Mouse (Mus musculus) bone marrow, adult 2 months (tissue): ENCODE data around the gene Cntn6. TPM values are rescaled to one million over a fixed set of nuclear protein-coding genes. Genes with fewer than 3 reads are reported as not detected.

ENCODE experiments used
- H3K27ac ChIP-seq: fragments of 200-500 bp; 2 replicates; pipeline ENCODE4 v1.5.1; 2012; ENCODE audit warnings: low read depth, mild to moderate bottlenecking, control low read depth, inconsistent platforms, low read length; ENCODE audit not compliant: control insufficient read depth, poor library complexity, insufficient read depth
- H3K4me1 ChIP-seq: fragments of 200-500 bp; 2 replicates; pipeline ENCODE4 v1.6.1; 2011; ENCODE audit warnings: low read length; ENCODE audit not compliant: control insufficient read depth, insufficient read depth
- H3K4me3 ChIP-seq: fragments of 200-500 bp; replicated peaks from 2 replicates; pipeline ENCODE3; 2011; ENCODE audit warnings: mild to moderate bottlenecking, low read depth, low read length, control low read depth; ENCODE audit not compliant: control insufficient read depth
- CTCF ChIP-seq: fragments of 200-500 bp; IDR thresholded peaks from 2 replicates; pipeline ENCODE4 v1.5.1; 2011; ENCODE audit warnings: low read length, control low read depth; ENCODE audit not compliant: control insufficient read depth, insufficient read depth
- POLR2A ChIP-seq: fragments of 200-500 bp; IDR thresholded peaks from 2 replicates; pipeline ENCODE4 v1.6.1; 2011; ENCODE audit warnings: low read depth, mild to moderate bottlenecking, control low read depth, low read length, borderline replicate concordance; ENCODE audit not compliant: control insufficient read depth
- WGBS: fragments of 180-500 bp; shearing (Covaris S2); methylation state at CpG from one replicate; pipeline ENCODE4 v1.1.7; 2018; 5-methylcytosine and 5-hydroxymethylcytosine counted together
- polyA plus RNA-seq: library from polyadenylated mRNA; stranded (reverse); fragments of >200 nt; gene quantifications from 2 replicates; pipeline ENCODE4 v1.2.4, GENCODE M21; 2011; ENCODE audit warnings: low replicate concordance; ENCODE audit not compliant: missing spikeins, insufficient read depth, insufficient read length

Cntn6 gene
- polyA plus RNA-seq, 1 experiment: not detected

DNA sequence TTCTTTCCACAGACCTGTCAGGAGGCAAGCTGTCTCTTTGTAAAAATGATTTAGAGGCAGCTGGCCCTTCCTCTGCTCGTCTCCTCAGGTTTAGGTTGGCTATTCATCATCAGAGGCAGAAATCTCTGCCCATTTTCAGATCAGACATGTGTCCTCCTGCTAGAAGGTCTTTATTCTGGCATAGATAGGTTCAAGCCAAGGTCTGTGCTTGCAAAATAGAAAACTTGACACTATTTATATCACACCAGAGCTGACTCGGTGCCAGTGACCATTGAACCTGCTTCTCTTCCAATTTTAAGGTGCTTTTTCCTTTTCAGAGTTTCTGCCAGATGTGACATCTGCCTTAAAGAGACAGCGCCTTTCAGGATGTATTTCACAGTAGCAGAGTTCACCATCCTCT, 95.4 kb downstream of the Cntn6 start:
- Histone ChIP-seq H3K4me3 (no peak overlapping the region), H3K4me1 (no peaks in the 10 kb centered on the region), H3K27ac (no peak overlapping the region)
- WGBS: 55% methylated on average over 3 of the region's 3 CpGs
- TF ChIP-seq CTCF (no peak), POLR2A (no peak)

GRCm38 (mm10) chr6:104600838-104601397, 108.3 kb downstream of the Cntn6 start:
- Histone ChIP-seq H3K27ac (no peak overlapping the region), H3K4me1 (no peaks in the 10 kb centered on the region), H3K4me3 (no peak overlapping the region)
- no peak for TF ChIP-seq CTCF
- TF ChIP-seq POLR2A: no peak
- 67% methylated on average over 2 of the region's 2 CpGs for WGBS

- no peak overlapping the region for H3K27ac ChIP-seq
- TF ChIP-seq POLR2A: no peak
- no peak for TF ChIP-seq CTCF
- no peak overlapping the region for H3K4me3 ChIP-seq
Observed at GRCm38 (mm10) chr6:104602894-104603293, 110.3 kb downstream of the Cntn6 start.

GRCm38 (mm10) chr6:104603371-104603770, 110.8 kb downstream of the Cntn6 start:
- Histone ChIP-seq H3K4me1 (no peaks in the 10 kb centered on the region), H3K27ac (no peak overlapping the region), H3K4me3 (no peak overlapping the region)
- 83% methylated on average over 4 of the region's 4 CpGs for WGBS
- TF ChIP-seq POLR2A (no peak), CTCF (no peak)

More at GRCm38 (mm10) chr6:104602894-104603293, 110.3 kb downstream of the Cntn6 start:
- no peaks in the 10 kb centered on the region for H3K4me1 ChIP-seq

- no peaks in the 10 kb centered on the region for H3K4me1 ChIP-seq
- TF ChIP-seq POLR2A (no peak), CTCF (no peak)
- no peak overlapping the region for H3K4me3 ChIP-seq
- no peak overlapping the region for H3K27ac ChIP-seq
- WGBS: 50% methylated on average over 3 of the region's 3 CpGs
Observed at GRCm38 (mm10) chr6:104605214-104605613, 112.6 kb downstream of the Cntn6 start.

GRCm38 (mm10) chr6:104653518-104653917, 160.9 kb downstream of the Cntn6 start:
- H3K4me3 ChIP-seq: no peak overlapping the region
- 76% methylated on average over 3 of the region's 3 CpGs for WGBS
- H3K4me1 ChIP-seq: no peaks in the 10 kb centered on the region
- no peak for TF ChIP-seq POLR2A
- TF ChIP-seq CTCF: no peak
- no peak overlapping the region for H3K27ac ChIP-seq

- Histone ChIP-seq H3K4me3 (no peak overlapping the region), H3K27ac (no peak overlapping the region), H3K4me1 (no peaks in the 10 kb centered on the region)
- TF ChIP-seq CTCF (no peak), POLR2A (no peak)
- WGBS: 76% methylated on average over 2 of the region's 2 CpGs
Observed at GRCm38 (mm10) chr6:104668701-104669100, 176.1 kb downstream of the Cntn6 start.

DNA sequence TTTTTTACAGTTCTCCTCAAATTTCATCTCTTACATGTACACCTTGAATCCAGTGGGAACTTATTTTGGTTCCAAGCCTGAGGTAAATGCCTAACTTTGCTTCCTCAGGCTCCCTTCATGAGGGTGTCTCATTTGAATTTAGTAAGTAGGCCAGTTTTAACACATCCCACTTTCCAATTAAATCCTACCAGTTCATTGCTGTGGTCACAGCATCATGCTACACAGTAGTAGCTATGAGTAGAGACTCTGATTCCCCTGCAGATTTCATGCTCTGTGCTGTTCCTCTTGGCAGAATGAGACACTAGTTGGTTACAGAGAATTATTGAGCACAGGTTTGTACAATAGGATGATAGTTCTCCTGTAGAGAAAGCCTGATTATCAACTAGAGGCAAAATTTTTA, 181.7 kb downstream of the Cntn6 start:
- H3K4me1 ChIP-seq: no peaks in the 10 kb centered on the region
- TF ChIP-seq POLR2A (no peak), CTCF (no peak)
- no peak overlapping the region for H3K4me3 ChIP-seq
- H3K27ac ChIP-seq: no peak overlapping the region

- 79% methylated on average over 1 of the region's 1 CpGs for WGBS
- H3K27ac ChIP-seq: no peak overlapping the region
- no peaks in the 10 kb centered on the region for H3K4me1 ChIP-seq
- no peak overlapping the region for H3K4me3 ChIP-seq
- no peak for TF ChIP-seq POLR2A
- TF ChIP-seq CTCF: no peak
Observed at GRCm38 (mm10) chr6:104679809-104680495, 187.4 kb downstream of the Cntn6 start.
